Mouse (Mus musculus) regulatory T cell (primary cell): ENCODE data around the gene Gpt2.

Experiments used
- in situ Hi-C: fragments of 300-600 bp; cut with MboI, MseI; formaldehyde crosslinking; loops from one replicate; pipeline ENCODE4 v1.15.1; 2025; ENCODE audit warnings: high pct_unique_total_duplicates

Gene Gpt2

DNA sequence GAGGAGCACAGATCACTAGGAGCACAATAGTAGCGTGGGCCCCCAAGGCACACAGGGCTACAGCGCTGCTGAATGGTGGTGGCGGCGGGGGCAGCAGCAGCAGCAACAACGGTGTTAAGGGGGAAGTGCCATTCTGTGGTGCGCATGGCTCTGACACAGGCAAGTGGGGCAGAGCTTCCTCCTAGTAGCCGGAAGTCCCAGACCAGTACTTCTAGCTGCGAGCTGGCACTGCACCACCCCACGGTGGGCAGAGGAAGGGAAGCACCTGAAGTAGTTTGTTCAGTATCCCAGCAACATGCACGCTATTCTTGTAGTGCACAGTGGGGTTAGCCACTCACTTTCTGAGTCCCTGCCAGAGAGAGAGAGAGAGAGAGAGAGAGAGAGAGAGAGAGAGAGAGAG, 10.5 kb upstream of the Gpt2 start:
- in situ Hi-C loops, result loop anchor here (10.0 kb wide), 1 partner anchor 357 kb away; the partner anchor contains the start of gene Zfp791

DNA sequence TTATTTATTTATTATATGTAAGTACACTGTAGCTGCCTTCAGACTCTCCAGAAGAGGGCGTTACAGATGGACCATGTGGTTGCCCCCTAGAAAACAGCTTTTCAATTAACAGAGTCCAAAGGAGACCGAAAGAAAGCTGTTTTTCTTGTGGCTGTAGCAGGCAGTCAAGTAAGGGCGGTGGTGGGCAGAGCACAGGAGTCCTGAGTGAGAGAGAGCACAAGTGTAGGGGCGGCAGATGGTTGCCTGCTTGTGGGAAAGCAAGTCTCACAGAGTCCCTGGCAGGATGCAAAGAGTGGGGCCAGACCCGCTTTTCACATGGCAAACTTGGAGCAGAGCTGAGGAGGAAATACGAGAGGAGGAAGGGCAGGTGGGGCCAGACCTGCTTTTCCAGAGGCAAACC, 9.9 kb upstream of the Gpt2 start:
- in situ Hi-C loops, result loop anchor here (10.0 kb wide), 1 partner anchor 358 kb away; the partner anchor contains the start of gene Zfp791

DNA sequence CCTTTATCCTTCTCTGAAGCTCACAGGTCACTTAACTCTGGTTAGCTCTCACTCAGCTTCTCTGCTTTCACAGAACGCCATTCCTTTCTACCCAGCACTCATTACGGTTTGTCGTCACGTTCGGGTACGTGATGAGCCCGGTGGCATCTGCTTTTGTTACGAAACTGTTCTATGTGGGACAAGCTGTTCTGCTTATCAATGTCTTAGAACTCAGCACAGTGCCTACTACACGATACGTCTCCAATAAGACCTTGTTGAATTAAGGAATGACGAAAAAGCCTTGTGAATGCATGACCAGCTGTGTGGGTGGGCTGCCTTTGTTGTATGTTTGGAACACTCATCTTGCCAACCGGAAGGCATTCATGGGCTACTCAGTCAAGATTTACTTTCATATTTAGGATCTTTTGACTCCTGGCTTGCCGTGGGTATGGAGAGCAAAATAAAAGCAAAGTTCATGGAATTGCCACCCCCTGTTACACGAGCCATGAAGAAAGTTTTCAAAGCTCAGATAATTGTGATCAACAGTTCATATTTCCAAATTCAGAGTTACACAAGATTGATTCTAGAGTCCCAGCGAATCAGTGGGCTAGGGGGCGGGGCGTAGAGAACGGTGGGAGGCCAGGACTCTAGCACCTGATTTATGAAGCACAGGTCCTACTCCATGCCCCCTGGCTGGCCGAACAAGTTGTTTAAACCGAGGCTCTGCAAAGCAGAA, 4.3 kb upstream of the Gpt2 start:
- in situ Hi-C loops, result loop anchor here (10.0 kb wide), 1 partner anchor 363 kb away; the partner anchor contains the start of gene Zfp791

DNA sequence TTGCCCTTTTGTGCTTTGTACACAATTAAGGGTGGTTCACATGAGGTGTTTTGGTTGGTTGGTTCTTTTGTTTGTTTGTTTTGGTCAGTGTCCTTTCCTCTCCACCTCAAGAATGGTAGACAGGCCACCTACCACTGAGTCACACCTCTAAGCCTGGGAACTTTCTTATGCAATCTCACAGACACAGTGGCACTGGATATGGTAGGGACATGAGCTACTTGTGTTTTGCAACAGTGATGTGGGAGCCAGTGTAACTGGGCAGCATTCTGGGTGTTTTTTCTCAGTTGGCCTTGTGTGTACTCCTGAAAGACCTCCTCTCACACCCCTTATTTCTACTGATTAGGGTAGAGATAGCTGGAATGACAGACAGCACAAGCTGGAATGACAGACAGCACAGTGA, 3.7 kb upstream of the Gpt2 start:
- in situ Hi-C loops, result loop anchor here (10.0 kb wide), 1 partner anchor 364 kb away; the partner anchor contains the start of gene Zfp791

DNA sequence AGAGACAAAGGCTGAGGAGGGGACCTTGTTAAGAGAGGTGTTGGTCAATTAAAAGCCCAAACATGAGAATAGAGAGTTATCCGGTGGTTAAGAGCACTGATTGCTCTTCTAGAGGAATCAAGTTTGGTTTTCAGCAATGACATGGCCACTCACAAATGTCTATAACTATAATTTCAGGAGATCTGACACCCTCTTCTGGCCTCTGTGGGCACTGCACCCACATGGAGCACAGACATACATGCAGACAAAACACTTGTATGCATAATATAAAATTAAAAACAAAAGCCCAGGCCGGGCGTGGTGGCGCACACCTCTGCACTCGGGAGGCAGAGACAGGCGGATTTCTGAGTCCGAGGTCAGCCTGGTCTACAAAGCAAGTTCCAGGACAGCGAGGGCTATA, 2.8 kb upstream of the Gpt2 start:
- in situ Hi-C loops, result loop anchor here (10.0 kb wide), 1 partner anchor 365 kb away; the partner anchor contains the start of gene Zfp791

DNA sequence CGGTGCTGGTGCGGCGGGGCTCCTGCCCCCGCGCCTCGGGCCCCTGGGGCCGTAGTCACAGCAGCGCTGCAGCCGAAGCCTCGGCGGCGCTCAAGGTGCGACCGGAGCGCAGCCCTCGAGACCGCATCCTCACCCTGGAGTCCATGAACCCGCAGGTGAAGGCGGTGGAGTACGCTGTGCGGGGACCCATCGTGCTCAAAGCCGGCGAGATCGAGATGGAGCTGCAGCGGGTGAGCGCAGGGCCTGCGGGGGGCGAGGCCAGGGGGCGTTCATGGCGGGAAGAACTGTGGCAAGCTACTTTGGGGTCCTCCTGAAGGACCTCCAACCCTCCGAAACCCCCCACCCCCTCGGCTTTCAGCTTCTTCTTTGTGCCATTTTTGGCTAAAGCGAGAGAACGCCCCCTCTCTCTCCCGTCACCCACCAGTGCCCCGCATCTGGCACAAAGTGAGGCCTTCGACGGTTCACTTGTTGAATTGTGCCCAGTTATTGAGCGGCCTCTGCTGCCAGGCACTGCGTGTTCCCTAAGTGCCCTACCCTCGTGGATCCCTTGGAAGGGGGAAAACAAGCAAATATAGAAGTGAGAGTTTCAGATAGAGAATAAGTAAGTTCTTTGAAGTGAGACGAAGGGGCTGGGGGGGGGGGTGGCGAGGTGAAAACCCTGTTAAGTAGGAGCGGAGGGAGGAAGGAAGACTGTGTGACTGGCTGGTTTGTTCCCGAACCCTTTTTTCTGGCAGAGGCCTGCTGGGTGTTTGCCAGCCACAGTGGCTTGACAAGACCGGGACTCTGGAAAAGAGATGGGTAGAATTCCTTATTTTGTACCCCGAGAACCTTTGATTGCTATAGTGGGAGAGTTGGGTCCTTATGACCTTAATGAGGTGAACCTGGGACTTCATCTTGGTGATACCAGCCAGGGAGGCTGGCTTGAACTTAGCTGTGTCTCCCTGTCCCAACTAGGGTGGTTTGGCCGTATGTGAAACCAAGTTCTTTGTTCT, 860 bp downstream of the Gpt2 start:
- in situ Hi-C loops, result no loop called here

DNA sequence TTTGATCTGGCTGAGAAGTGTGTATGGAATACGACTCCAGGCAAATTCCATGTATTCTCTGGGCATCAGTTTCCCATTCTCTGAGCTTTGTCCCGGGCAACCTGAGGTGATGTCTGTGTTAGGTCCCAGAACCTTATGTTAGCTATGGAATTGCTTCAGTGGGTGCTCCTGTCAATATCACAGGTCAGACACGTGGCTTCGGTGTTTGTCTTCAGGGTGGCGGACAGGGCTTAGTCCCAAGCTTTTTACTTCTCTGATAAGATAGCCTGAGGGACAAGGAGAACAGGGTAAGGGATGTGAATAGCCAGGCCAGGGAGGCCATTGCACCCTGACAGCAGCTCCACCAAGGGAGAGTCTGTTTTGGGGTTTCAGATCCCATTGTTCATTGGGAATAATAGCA, 3.7 kb downstream of the Gpt2 start:
- in situ Hi-C loops, result no loop called here

DNA sequence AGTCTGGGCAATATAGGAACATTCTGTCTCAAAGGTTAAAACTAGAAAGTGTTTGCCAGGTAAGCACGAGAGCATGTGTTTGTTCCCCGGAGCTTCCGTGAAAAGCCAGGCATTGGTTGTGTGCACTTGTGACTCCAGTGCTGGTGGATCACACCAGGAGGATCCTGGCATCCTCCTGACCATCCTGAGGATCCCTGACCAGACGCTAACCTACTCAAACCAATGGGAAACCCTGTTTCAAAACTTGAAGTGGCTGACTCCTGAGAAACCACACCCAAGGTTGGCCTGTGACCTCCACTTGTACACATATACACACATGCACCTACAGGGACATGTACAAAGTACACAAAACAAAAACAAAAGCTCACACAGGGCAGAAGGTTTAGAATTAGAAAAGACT, 4.4 kb downstream of the Gpt2 start:
- in situ Hi-C loops, result no loop called here

DNA sequence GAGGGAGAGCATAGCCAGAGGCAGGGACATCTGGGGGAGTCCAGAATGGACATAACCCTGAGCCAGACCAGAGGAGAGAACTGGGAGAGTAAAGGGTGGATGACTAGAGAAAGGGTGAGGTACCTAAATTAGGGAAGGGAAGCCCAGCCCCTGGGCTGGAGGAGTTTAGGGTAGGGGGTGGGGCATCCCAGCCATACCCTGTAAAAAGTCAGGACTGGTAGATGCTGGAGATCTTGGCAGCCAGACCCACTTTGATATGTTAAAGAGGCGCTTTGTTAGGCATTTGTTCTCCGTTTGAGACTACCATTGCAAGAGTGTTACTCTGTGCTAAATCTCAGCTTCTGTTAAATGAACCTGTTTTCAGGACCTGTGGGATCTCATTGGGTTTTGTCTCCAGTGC, 6.2 kb downstream of the Gpt2 start:
- in situ Hi-C loops, result no loop called here

DNA sequence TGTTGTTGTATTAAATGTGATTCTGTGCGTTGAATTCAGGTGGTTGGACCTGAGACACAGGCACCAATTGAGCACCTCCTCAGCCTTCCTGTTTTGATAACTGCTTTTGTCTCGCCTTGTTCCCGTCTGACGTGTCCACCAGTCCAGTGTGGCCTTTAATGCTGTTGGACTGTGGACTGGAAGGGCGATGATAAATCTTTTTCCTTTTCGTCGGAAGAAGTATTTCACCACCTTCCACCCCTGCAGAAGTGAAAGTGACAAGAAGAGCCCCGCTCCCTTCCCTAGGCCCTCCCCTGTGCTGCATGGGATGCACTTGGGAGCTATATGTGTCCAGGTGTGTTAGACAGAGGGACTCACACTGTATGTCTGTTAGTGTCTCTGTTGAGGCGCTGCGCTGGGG, 8.1 kb downstream of the Gpt2 start:
- in situ Hi-C loops, result no loop called here

DNA sequence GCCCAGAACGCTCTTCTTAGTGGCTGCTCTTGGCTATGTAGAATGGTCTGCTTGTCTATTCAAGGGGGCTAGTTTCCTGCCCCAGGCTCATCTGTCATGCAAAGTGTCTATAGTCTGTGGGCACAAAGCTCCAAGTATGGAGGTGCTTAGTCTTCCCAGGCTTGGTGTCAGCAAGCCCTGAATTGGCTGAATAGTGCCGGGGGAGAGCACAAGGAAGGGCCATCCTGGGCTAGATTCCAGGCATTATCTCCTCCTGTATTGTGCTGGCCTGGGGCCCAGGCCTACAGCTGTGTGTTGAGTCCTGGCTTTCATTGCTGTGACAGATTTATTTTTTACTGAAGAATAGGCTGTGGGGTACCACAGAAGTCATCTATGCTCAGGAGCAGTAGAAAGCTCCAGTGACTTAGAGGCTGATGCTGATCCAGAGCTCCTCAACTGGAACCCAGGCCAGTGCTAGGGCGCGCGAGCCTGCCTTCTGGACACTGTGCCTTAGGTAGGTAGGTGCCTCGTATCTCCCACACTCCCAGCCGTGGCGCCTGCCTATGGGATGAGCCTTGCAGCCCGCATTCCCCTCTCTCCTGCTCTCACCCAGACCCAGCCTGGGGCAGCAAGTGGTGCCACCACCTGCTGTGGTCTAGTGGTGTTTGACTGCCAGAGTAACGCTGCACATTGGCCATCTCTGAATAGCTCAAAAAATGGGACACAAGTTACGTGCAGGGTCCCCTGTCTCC, 8.7 kb downstream of the Gpt2 start:
- in situ Hi-C loops, result no loop called here

DNA sequence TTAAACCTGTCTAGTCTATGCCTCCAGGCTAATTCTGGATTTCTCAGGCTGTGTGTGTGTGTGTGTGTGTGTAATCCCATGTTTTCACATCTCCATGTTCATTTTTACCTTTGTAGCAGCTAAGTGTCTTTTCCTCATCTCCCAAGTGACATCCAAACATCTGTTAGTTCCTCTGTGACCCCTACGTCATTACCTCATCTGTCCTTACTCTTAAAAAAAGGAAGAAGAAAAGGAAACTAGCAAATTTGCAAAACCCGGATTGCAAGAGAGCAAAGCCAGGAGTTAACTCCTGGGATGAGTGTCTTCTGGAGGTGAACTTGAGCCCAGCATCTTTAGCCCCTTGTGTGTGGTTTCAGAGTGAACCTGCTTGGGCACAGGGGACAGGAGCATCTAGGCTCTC, 10.0 kb downstream of the Gpt2 start:
- in situ Hi-C loops, result no loop called here

DNA sequence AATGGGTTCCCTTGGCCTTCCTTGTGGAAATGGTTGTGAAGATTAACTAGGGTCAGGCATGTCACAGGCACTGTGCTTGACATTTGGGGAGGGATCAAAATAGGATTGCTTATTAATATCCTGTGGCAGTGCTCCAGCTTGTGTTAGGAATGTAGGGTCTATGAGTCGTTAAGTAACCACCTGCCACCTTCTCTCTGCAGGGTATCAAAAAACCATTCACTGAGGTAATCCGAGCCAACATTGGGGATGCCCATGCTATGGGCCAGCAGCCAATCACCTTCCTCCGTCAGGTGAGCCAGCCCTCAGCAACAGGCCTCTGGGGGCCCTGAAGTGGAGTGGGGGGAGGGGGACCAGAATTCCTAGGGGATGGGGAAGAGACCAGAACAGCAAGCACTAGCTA, 10.7 kb downstream of the Gpt2 start:
- in situ Hi-C loops, result no loop called here

DNA sequence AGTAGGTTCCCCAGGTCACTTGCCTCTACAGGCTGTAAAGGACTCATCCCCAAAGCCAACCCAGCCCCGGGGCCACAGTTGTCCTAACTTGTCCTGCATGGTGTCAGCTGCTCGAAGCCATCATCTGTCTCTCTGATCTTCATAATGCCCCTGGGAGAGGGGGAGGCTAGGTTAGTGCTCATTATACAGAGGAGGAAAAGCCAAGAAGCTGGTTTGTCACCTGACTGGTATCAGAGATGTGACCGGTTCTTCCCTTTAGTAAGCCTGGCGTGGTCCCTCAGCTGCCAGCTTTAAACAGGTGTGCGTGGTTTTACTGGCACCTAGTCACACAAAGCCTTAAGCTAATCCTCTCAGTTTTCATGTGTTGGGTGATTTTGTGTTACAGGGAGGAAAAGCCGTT, 12.3 kb downstream of the Gpt2 start:
- in situ Hi-C loops, result no loop called here

DNA sequence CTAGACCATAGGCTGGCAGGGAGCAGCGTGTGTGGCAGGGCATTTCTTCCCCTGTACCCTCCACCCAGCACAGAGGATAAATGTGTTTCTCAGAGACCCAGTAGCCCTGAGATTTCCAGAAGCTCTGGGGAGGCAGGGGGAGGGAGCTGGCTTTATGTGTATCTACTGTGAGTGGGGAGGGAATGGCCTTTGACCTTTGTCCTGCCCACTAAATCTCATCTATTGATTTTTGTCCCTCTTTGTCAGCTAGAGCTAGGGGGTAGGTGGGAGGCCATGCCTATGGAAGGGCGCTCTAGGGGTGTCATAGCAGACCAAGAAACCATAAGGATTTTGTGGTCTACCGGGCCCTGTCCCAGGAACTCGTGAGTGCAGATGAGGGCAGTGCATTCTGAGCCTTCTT, 14.2 kb downstream of the Gpt2 start:
- in situ Hi-C loops, result no loop called here

DNA sequence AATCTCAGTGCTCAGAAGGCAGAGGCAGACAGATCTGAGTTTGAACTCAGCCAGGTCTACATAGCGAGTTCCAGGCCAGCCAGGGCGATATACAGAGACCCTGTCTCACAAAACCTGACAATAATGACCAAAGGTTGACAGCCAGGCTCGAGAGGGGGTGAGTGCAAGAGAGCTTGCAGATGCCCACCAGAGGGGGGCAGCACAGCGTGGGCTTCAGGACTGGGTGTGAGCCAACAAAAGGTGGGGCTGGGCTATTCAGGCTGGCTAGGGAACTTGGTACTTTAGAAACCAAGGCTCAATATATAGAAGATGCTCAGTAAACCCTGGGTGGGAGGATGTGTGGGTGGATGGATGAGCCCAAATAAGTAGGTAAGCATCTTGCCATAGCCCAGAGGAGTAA, 16.3 kb downstream of the Gpt2 start:
- in situ Hi-C loops, result no loop called here

DNA sequence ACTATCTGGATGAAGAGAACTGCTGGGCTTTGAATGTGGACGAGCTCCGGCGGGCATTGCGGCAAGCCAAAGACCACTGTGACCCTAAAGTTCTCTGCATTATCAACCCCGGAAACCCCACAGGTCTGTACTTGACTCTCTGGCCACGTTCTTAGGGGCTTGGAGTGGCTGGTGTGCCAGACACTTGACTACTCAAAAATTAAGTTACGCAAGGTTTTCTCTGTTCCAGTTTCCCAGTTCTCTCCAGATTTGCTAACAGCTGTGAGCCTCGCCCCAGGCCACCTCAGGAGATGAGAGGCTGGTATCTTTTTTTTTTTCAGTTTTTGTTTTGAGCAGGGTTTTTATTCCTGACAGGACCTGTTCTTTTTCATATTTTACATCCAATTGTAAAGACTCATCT, 19.9 kb downstream of the Gpt2 start:
- in situ Hi-C loops, result no loop called here

DNA sequence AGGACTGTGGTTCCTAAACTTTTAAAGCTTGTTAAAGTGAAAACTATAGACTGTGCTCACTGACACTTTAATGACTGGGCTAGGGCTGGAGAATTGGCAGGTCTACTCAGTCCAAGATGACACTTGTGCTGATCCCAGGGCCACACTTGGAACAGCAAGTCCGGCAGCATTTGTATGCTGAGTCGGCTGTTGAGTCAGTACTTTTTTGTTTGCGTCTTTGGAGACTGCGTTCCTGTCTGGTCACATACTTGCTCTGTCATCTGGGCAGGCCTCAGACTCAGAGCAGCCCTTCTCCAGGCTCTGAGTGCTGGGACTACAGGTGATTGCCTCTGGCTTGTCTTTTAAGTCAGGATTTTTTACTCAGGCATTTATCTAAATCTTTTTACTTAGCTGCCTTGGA, 20.9 kb downstream of the Gpt2 start:
- in situ Hi-C loops, result no loop called here

DNA sequence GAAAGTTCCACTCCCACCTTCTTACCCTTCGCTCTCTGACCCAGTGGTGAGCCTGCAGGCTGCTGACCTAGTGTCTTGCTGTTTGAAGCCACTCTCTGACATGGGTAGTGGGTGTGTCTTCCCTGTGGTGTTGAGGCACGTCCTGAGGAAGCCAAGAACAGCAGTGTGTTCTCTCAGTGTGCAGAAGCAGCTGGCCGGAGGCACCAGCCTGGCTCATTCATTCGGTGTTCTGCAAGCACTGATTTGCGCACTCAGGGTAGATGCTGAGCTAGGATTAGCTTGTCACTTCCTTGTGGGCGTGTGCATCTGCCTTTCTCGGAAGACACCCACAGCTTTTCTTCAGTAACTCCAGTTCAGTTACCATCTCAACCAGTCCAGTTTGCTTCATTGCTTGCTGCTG, 23.0 kb downstream of the Gpt2 start:
- in situ Hi-C loops, result no loop called here

DNA sequence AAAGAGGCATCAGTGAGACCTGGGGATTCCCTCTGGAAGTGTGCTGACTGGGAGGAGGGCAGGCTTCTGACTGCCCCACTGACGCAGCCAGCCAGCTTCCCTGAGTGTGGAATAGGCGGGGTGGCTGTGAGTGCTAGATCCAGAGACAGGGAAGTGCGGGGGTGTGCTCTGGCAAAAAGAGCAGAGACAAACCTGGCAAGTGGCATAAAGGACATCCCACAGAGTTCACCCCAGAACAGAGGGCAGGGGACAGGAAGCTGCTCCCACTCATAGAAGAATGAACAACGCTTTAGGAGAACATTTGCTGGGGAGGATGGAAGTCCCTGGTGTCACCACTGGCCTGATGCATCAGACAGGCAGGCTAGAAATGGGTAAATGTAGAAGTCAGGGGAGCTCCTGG, 25.0 kb downstream of the Gpt2 start:
- in situ Hi-C loops, result no loop called here

DNA sequence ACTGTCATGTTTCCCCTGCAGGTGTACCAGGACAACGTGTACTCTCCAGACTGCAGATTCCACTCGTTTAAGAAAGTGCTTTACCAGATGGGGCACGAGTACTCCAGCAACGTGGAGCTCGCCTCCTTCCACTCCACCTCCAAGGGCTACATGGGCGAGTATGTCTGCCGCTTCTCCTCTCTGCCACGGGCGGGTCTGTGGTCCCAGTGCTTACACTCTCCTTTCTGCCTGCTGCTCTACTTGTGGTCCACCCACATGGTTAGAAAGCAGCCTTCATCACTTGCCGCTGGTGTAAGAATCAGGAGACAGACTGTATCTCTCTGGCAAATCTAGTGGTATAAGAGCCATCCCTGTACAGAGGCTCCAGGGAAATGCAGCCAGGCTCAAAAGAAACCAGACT, 25.6 kb downstream of the Gpt2 start:
- in situ Hi-C loops, result no loop called here

DNA sequence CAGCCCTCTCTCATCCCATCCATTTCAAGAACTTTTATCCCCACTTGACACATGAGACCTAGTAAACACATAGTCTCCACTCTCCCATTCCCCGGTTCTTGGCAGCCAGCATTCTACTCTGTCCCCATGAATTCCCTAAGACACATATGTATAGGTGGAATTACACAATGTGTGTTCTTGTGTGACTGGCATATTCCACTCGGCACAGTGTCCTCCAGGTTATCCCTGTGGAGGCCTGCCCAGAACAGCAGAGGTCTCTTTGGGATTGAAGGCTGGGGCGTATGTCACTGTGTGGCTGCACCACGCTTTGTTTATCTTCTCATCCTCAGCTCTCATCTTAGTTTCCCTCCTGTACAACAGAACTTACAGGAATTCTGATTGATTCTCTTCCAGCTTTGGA, 28.2 kb downstream of the Gpt2 start:
- in situ Hi-C loops, result loop anchor here (5.0 kb wide), 1 partner anchor 63 kb away; no protein-coding TSS in a partner anchor
